Mouse (Mus musculus) kidney, adult 2 months (tissue): ENCODE results near the gene Slc22a4. TPM values are rescaled to one million over a fixed set of nuclear protein-coding genes. Genes with fewer than 3 reads are reported as not detected.
"Not testable (repeated sequence)": the region's sequence is repeated elsewhere in the genome, so short reads cannot be mapped to it uniquely, and the experiment has no call there.

Experiments used
- DNase-seq: peaks from one replicate; pipeline ENCODE4 v3.0.0; 2021
- H3K27ac ChIP-seq: fragments of 200-500 bp; 2 replicates; pipeline ENCODE4 v1.5.1; 2012; ENCODE audit warnings: low read depth, low read length, control low read depth, inconsistent platforms; ENCODE audit not compliant: insufficient read depth
- H3K27me3 ChIP-seq: fragments of 200-500 bp; replicated peaks from 2 replicates; pipeline ENCODE4 v1.6.1; 2012; ENCODE audit warnings: mild to moderate bottlenecking, moderate library complexity, low read length, inconsistent platforms; ENCODE audit not compliant: control insufficient read depth, insufficient read depth
- H3K36me3 ChIP-seq: fragments of 200-500 bp; 2 replicates; pipeline ENCODE4 v1.6.1; 2012; ENCODE audit warnings: mild to moderate bottlenecking, moderate library complexity, low read length, inconsistent platforms; ENCODE audit not compliant: control insufficient read depth, insufficient read depth
- H3K4me1 ChIP-seq: fragments of 200-500 bp; 2 replicates; pipeline ENCODE4 v1.6.1; 2011; ENCODE audit warnings: low read length; ENCODE audit not compliant: control insufficient read depth, insufficient read depth
- H3K4me3 ChIP-seq: fragments of 200-500 bp; 2 replicates; pipeline ENCODE4 v1.5.1; 2011; ENCODE audit warnings: mild to moderate bottlenecking, low read depth, low read length, control low read depth; ENCODE audit not compliant: insufficient read depth
- CTCF ChIP-seq: fragments of 200-500 bp; conservative IDR thresholded peaks from 2 replicates; pipeline ENCODE4 v1.5.1; 2011; ENCODE audit warnings: low read depth, mild to moderate bottlenecking, control low read depth, low read length, moderate library complexity, mixed read lengths; ENCODE audit not compliant: insufficient read depth, insufficient read length
- POLR2A ChIP-seq: fragments of 200-500 bp; IDR thresholded peaks from one replicate; pipeline ENCODE4 v1.6.1; 2011; ENCODE audit warnings: low read depth, low read length, control low read depth
- WGBS: fragments of 180-500 bp; shearing (Covaris S2); methylation state at CpG from one replicate; pipeline ENCODE4 v1.1.7; 2018; 5-methylcytosine and 5-hydroxymethylcytosine counted together
- polyA plus RNA-seq: library from polyadenylated mRNA; depleted of rRNA; stranded (reverse); fragments of >200 nt; gene quantifications from 2 replicates; pipeline ENCODE4 v1.2.3, GENCODE M21; 2012

Gene Slc22a4
- polyA plus RNA-seq, 1 experiment = 46.7 TPM

DNA sequence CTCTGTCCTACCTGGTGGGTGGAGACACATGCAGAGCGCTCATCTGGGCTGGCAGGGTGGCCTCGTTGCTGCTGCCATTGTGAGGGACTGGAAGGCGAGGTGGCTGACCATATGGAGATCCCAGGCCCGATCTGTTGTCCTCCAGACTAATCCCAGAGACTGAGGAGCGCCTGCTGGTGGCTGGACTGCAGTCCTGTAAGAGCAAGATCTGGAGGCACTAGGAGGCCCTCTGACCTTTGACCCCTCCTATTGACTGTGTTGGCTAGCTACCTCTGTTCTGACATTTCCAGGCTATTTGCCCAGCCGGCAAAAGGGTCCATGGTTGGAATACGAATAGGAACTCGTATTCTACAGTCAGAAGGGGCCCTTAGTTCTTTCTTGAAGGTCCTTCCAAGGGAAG is 28.2 kb upstream of the Slc22a4 start:
- no peak overlapping the region for H3K4me3 ChIP-seq
- H3K27ac ChIP-seq = no peak overlapping the region
- 56% methylated on average over 8 of the region's 8 CpGs for WGBS
- H3K27me3 ChIP-seq = no peaks in the 10 kb centered on the region
- H3K36me3 ChIP-seq = no peaks in the 10 kb centered on the region
- no peak for TF ChIP-seq POLR2A
- TF ChIP-seq CTCF = peak; percentile 63
- DNase-seq = peak; percentile 83
- no peaks in the 10 kb centered on the region; the same call in 1 of the 2 replicates for H3K4me1 ChIP-seq

DNA sequence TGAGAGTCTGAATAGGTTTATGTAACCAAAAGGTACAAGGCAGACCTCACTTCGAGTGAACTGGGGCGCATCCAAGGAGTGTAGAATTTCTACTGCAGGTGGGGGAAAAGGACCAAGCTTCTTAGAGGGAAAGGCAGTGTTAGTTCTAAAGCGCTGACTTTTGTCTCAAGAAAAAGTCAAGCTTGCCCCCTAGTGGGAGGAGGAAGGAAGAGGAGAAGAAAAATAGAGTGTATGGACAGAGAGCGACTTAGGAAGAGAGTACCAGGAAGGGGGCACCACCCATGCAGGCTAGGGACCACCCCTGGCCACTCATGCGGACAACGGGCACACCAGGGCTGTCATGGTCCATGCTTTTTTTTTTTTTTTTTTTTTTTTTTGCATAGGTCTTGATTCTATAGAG is 26.4 kb upstream of the Slc22a4 start:
- H3K4me1 ChIP-seq = peaks cover 5% of the 10 kb centered on the region; the same call in 1 of the 2 replicates
- no peak overlapping the region for H3K27ac ChIP-seq
- no peak overlapping the region for H3K4me3 ChIP-seq
- DNase-seq = peak; percentile 82
- TF ChIP-seq POLR2A = no peak
- peak; percentile 42 for TF ChIP-seq CTCF
- 11% methylated on average over 6 of the region's 6 CpGs for WGBS
- H3K27me3 ChIP-seq = no peaks in the 10 kb centered on the region
- H3K36me3 ChIP-seq = no peaks in the 10 kb centered on the region

DNA sequence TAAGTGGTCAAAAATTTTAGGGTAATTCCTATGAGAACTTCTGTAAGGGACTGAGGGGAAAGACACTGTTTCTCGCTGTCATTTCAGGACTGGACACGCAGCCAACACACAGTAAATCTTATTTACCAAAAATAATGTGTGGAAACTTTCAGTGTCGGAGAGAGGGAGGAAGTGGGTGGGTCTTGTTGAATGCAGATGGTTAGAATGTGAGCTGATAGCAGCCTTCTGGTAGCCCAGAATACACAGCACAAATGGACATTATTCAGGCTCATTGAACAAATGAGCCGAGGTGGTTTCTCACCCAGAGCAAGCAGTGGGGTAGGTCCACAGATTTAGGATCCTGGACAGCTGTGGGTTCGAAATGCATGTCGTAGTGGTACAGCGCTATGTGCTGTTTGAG is 25.2 kb upstream of the Slc22a4 start:
- Histone ChIP-seq H3K4me1 (peaks cover 5% of the 10 kb centered on the region; the same call in 1 of the 2 replicates), H3K36me3 (no peaks in the 10 kb centered on the region), H3K27me3 (no peaks in the 10 kb centered on the region), H3K27ac (peak overlapping the region; percentile 25; the same call in 1 of the 2 replicates), H3K4me3 (no peak overlapping the region)
- TF ChIP-seq POLR2A (no peak), CTCF (no peak)
- DNase-seq = no peak
- WGBS = 73% methylated on average over 7 of the region's 7 CpGs

DNA sequence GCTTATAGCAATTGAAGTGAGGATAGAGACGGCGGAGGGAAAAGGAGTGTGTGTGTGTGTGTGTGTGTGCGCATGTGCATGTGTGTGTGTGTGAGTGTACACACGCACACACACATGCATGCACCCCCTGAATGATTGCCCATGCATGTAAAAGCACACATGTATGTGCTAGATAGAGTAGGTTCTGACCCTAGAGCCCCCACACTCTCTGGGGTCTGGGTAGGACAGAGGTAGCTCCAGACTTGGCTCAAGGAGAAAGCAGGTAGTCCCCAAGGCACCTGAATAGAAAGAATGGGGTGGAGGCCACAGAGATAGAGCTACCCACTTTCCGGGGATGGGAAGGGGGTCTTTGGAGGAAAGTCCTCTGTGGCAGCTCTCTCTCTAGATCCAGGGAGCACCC is 24.2 kb upstream of the Slc22a4 start:
- 89% methylated on average over 5 of the region's 5 CpGs for WGBS

DNA sequence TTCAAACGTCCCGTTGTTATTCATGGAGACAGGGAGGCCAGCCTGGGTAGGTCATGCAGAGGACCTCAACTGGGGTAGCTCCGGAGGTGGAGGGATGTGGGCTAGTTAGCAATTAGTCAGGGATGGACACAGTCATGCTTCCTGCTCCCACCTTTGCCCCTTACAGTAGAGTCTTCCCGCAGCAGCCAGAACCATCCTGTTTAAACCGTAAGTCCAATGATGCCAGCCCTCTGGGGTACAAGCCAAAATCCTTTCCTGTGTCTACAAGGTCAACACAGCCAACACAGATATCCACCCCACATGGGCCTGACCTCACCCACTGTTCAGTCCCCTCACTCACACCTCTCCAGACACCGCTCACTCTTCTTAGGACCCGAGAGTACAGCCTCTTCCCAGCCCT is 23.3 kb upstream of the Slc22a4 start:
- H3K27ac ChIP-seq = peak overlapping the region; percentile 81
- no peak for TF ChIP-seq CTCF
- no peak for TF ChIP-seq POLR2A
- WGBS = 49% methylated on average over 7 of the region's 7 CpGs
- DNase-seq = peak; percentile 92
- no peaks in the 10 kb centered on the region for H3K36me3 ChIP-seq
- H3K27me3 ChIP-seq = no peaks in the 10 kb centered on the region
- H3K4me1 ChIP-seq = peaks cover 5% of the 10 kb centered on the region; the same call in 1 of the 2 replicates
- no peak overlapping the region for H3K4me3 ChIP-seq

More for the DNA sequence above, 24.2 kb upstream of the Slc22a4 start:
- Histone ChIP-seq H3K27ac (no peak overlapping the region), H3K27me3 (no peaks in the 10 kb centered on the region), H3K4me3 (no peak overlapping the region), H3K4me1 (peaks cover 5% of the 10 kb centered on the region; the same call in 1 of the 2 replicates), H3K36me3 (no peaks in the 10 kb centered on the region)
- no peak for DNase-seq
- no peak for TF ChIP-seq POLR2A
- TF ChIP-seq CTCF = no peak

DNA sequence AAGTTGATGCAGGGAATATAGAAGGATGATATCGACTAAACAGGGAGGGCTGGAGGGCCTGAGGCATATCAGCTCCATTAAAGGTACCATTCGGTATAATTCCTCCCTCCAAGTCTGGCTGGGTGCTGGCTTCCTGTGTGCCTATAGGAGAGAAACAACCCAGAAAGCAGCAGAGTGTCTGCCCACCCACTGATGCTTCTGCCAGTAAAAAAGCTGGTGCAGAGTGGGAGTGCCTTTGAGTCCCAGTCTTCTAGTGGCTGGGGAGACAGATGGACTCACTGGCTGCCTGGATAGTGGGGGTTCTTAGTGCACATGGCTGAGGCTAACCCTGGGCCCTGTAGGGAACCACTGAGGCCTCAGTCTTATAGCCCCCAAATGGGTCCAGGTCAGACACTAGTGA is 22.3 kb upstream of the Slc22a4 start:
- Histone ChIP-seq H3K27me3 (no peaks in the 10 kb centered on the region), H3K36me3 (no peaks in the 10 kb centered on the region), H3K4me3 (no peak overlapping the region), H3K27ac (peak overlapping the region; percentile 81; the same call in 1 of the 2 replicates), H3K4me1 (peaks cover 5% of the 10 kb centered on the region; the same call in 1 of the 2 replicates)
- DNase-seq = no peak
- WGBS = 82% methylated on average over 2 of the region's 2 CpGs
- TF ChIP-seq CTCF (no peak), POLR2A (no peak)

DNA sequence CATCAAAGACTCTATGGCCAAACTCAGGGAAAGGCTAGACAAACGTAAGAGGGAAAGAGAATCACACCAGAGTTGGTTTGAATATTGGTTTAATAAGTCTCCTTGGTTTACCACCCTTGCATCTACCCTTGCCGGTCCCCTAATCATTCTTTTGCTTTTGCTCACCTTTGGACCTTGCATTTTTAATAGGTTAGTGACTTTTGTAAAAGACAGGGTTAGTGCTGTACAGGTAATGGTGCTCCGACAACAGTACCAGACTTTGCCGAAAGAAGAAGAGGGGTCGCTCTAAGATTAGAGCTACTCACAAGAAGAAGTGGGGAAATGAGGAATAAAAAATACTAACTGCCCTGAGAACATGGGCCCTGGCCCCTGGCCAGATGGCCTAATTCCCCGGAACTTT is 12.8 kb upstream of the Slc22a4 start:
- Histone ChIP-seq H3K27me3 (no peaks in the 10 kb centered on the region; the same call in 1 of the 2 replicates), H3K4me1 (peaks cover 3% of the 10 kb centered on the region; the same call in 1 of the 2 replicates), H3K4me3 (no peak overlapping the region), H3K36me3 (no peaks in the 10 kb centered on the region), H3K27ac (peak overlapping the region; percentile 82)
- no peak for TF ChIP-seq CTCF
- no peak for TF ChIP-seq POLR2A
- DNase-seq = peak; percentile 67
- 65% methylated on average over 6 of the region's 6 CpGs for WGBS

DNA sequence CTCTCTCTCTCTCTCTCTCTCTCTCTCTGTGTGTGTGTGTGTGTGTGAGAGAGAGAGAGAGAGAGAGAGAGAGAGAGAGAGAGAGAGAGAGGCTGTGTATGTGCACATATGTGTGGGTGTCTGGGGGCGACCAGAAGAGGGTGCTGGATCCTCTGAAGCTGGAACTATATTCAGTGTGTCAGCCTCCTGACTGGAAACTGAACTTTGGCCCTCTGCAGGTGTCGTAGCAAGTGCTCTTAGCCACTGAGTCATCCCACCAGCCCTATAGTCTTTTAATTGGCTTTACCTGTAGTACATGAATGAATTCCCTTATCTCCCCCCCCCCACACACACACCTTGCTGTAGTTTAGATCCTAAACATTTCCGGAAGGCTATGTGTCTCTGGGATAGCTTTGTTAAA is 5.0 kb upstream of the Slc22a4 start:
- not testable (repeated sequence) for H3K4me3 ChIP-seq, H3K36me3 ChIP-seq, H3K27me3 ChIP-seq, H3K27ac ChIP-seq, DNase-seq
- peaks cover 10% of the 10 kb centered on the region for H3K4me1 ChIP-seq
- WGBS = 96% methylated on average over 1 of the region's 3 CpGs
